Mouse (Mus musculus): ENCODE results near the gene Cdc42se2. TPM values are rescaled to one million over a fixed set of nuclear protein-coding genes. Genes with fewer than 3 reads are reported as not detected.
A peak's percentile ranks its signal among the peaks of the same experiment; 100 is the strongest.

Cdc42se2 gene
- polyA plus RNA-seq, 1 experiment from 2014 or later = 15.4 TPM

- H3K27ac ChIP-seq (ENCODE audit: low read depth) = no peak overlapping the region
- no peaks in the 10 kb centered on the region for H3K9me3 ChIP-seq (ENCODE audit: low read length)
- 73% methylated on average over 5 of the region's 5 CpGs for WGBS (ENCODE audit: insufficient replicate concordance)
- DNase-seq = no peak
- no peaks in the 10 kb centered on the region; the same call in 1 of the 2 replicates for H3K4me1 ChIP-seq (ENCODE audit: insufficient read depth)
- H3K36me3 ChIP-seq (replicated peaks; ENCODE audit: insufficient read depth, low read length) = peaks cover 22% of the 10 kb centered on the region
- no peak overlapping the region for H3K4me2 ChIP-seq (ENCODE audit: low read depth, low read length)
- no peaks in the 10 kb centered on the region for H3K27me3 ChIP-seq (ENCODE audit: insufficient read depth, low read length)
- no peak overlapping the region for H3K4me3 ChIP-seq (ENCODE audit: low read depth, low read length)
- no peak overlapping the region for H3K9ac ChIP-seq (replicated peaks)
- TF ChIP-seq CTCF (IDR thresholded peaks at IDR 0.05; ENCODE audit: low read depth) = no peak
- no peak for TF ChIP-seq EP300 (IDR thresholded peaks at IDR 0.05; ENCODE audit: low read depth)
- ATAC-seq = no peak
Observed at GRCm38 (mm10) chr11:54736903-54737302, 50.6 kb downstream of the Cdc42se2 start.

GRCm38 (mm10) chr11:54735114-54735513, 52.4 kb downstream of the Cdc42se2 start:
- no peaks in the 10 kb centered on the region; the same call in 1 of the 2 replicates for H3K4me1 ChIP-seq (ENCODE audit: insufficient read depth)
- 74% methylated on average over 1 of the region's 1 CpGs for WGBS (ENCODE audit: insufficient replicate concordance)
- no peaks in the 10 kb centered on the region for H3K9me3 ChIP-seq (ENCODE audit: low read length)
- no peak overlapping the region for H3K4me2 ChIP-seq (ENCODE audit: low read depth, low read length)
- no peak overlapping the region for H3K9ac ChIP-seq (replicated peaks)
- no peak overlapping the region for H3K4me3 ChIP-seq (ENCODE audit: low read depth, low read length)
- no peak overlapping the region for H3K27ac ChIP-seq (ENCODE audit: low read depth)
- no peak for TF ChIP-seq EP300 (IDR thresholded peaks at IDR 0.05; ENCODE audit: low read depth)
- no peak for TF ChIP-seq CTCF (IDR thresholded peaks at IDR 0.05; ENCODE audit: low read depth)
- H3K27me3 ChIP-seq (ENCODE audit: insufficient read depth, low read length) = no peaks in the 10 kb centered on the region
- DNase-seq (no peak), ATAC-seq (no peak)
- peaks cover 20% of the 10 kb centered on the region for H3K36me3 ChIP-seq (replicated peaks; ENCODE audit: insufficient read depth, low read length)

- Histone ChIP-seq H3K27ac (ENCODE audit: low read depth) (no peak overlapping the region), H3K9ac (replicated peaks) (no peak overlapping the region), H3K27me3 (ENCODE audit: insufficient read depth, low read length) (no peaks in the 10 kb centered on the region), H3K36me3 (replicated peaks; ENCODE audit: insufficient read depth, low read length) (peaks cover 19% of the 10 kb centered on the region), H3K4me1 (ENCODE audit: insufficient read depth) (no peaks in the 10 kb centered on the region; the same call in 1 of the 2 replicates), H3K4me3 (ENCODE audit: low read depth, low read length) (no peak overlapping the region), H3K4me2 (ENCODE audit: low read depth, low read length) (no peak overlapping the region), H3K9me3 (ENCODE audit: low read length) (no peaks in the 10 kb centered on the region)
- peak; percentile 31; the same call in 1 of the 2 replicates for ATAC-seq
- TF ChIP-seq EP300 (IDR thresholded peaks at IDR 0.05; ENCODE audit: low read depth) (no peak; the same call in 1 of the 2 replicates), CTCF (IDR thresholded peaks at IDR 0.05; ENCODE audit: low read depth) (no peak)
- 52% methylated on average over 7 of the region's 7 CpGs for WGBS (ENCODE audit: insufficient replicate concordance)
- no peak for DNase-seq
Observed at GRCm38 (mm10) chr11:54733546-54733945, 53.9 kb downstream of the Cdc42se2 start.

DNA sequence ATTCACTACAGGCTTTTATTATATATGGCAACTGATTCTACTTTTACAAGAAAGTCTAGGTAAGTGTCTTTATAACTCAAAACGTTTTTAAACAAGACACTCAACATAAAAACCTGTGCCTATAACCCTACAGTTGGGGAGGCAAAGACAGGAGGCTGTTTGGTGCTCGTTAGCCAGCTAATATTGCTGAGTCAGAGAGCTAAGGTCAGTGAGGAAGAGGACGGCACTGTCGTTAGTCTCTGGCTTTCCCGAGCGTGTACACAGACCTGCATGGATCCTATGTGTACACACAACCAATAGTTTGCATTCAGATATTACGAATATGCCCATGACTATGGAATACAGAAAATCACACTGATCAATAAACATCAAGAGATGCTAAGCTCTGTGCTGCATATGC, 56.1 kb downstream of the Cdc42se2 start:
- peaks cover 13% of the 10 kb centered on the region for H3K36me3 ChIP-seq (replicated peaks; ENCODE audit: insufficient read depth, low read length)
- no peak overlapping the region for H3K9ac ChIP-seq (replicated peaks)
- peak; percentile 62 for ATAC-seq
- WGBS (ENCODE audit: insufficient replicate concordance) = 54% methylated on average over 7 of the region's 7 CpGs
- no peak for DNase-seq
- TF ChIP-seq EP300 (IDR thresholded peaks at IDR 0.05; ENCODE audit: low read depth) = no peak
- TF ChIP-seq CTCF (IDR thresholded peaks at IDR 0.05; ENCODE audit: low read depth) = no peak
- peaks cover 5% of the 10 kb centered on the region for H3K4me1 ChIP-seq (ENCODE audit: insufficient read depth)
- no peaks in the 10 kb centered on the region for H3K9me3 ChIP-seq (ENCODE audit: low read length)
- no peak overlapping the region for H3K27ac ChIP-seq (ENCODE audit: low read depth)
- no peak overlapping the region for H3K4me2 ChIP-seq (ENCODE audit: low read depth, low read length)
- H3K27me3 ChIP-seq (ENCODE audit: insufficient read depth, low read length) = no peaks in the 10 kb centered on the region
- no peak overlapping the region for H3K4me3 ChIP-seq (ENCODE audit: low read depth, low read length)

GRCm38 (mm10) chr11:54730931-54731330, 56.5 kb downstream of the Cdc42se2 start:
- Histone ChIP-seq H3K27me3 (ENCODE audit: insufficient read depth, low read length) (no peaks in the 10 kb centered on the region), H3K9me3 (ENCODE audit: low read length) (no peaks in the 10 kb centered on the region), H3K27ac (ENCODE audit: low read depth) (no peak overlapping the region), H3K36me3 (replicated peaks; ENCODE audit: insufficient read depth, low read length) (peaks cover 11% of the 10 kb centered on the region; the same call in 1 of the 2 replicates), H3K4me1 (ENCODE audit: insufficient read depth) (peaks cover 5% of the 10 kb centered on the region), H3K4me2 (ENCODE audit: low read depth, low read length) (no peak overlapping the region), H3K4me3 (ENCODE audit: low read depth, low read length) (no peak overlapping the region), H3K9ac (replicated peaks) (no peak overlapping the region)
- DNase-seq = no peak
- TF ChIP-seq EP300 (IDR thresholded peaks at IDR 0.05; ENCODE audit: low read depth) = no peak
- TF ChIP-seq CTCF (IDR thresholded peaks at IDR 0.05; ENCODE audit: low read depth) = no peak
- ATAC-seq = peak; percentile 56; the same call in 1 of the 2 replicates
- WGBS (ENCODE audit: insufficient replicate concordance) = 81% methylated on average over 5 of the region's 5 CpGs

DNA sequence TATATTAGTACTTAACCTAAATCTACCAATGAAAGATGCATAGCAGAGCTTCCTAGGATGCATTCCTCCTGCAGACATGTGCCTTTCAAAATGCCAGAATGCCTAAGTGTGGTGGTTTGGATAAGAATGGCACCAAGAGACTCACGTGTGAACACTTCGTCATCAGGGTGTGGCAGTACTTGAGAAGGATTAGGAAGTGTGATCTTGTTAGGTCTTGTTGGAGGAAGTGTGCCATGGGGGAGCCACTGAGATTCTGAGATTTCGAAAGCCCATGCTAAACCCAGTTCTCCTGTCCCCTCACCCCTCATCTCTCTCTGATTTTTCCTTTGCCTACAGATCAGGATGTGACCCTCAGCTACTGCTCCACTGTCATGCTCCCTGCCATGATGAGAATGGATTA, 58.2 kb downstream of the Cdc42se2 start:
- Histone ChIP-seq H3K36me3 (replicated peaks; ENCODE audit: insufficient read depth, low read length) (peaks cover 8% of the 10 kb centered on the region; the same call in 1 of the 2 replicates), H3K4me1 (ENCODE audit: insufficient read depth) (peaks cover 5% of the 10 kb centered on the region), H3K9me3 (ENCODE audit: low read length) (no peaks in the 10 kb centered on the region), H3K4me3 (ENCODE audit: low read depth, low read length) (no peak overlapping the region), H3K4me2 (ENCODE audit: low read depth, low read length) (no peak overlapping the region), H3K27me3 (ENCODE audit: insufficient read depth, low read length) (no peaks in the 10 kb centered on the region), H3K9ac (replicated peaks) (no peak overlapping the region), H3K27ac (ENCODE audit: low read depth) (no peak overlapping the region)
- TF ChIP-seq EP300 (IDR thresholded peaks at IDR 0.05; ENCODE audit: low read depth) (no peak), CTCF (IDR thresholded peaks at IDR 0.05; ENCODE audit: low read depth) (no peak)
- WGBS (ENCODE audit: insufficient replicate concordance) = 70% methylated on average over 3 of the region's 3 CpGs
- DNase-seq = no peak
- no peak for ATAC-seq

Measured in liver, postnatal 0 days (tissue).